14 mouse cellular contexts compared by ENCODE assay signal in the genomic region with DNA sequence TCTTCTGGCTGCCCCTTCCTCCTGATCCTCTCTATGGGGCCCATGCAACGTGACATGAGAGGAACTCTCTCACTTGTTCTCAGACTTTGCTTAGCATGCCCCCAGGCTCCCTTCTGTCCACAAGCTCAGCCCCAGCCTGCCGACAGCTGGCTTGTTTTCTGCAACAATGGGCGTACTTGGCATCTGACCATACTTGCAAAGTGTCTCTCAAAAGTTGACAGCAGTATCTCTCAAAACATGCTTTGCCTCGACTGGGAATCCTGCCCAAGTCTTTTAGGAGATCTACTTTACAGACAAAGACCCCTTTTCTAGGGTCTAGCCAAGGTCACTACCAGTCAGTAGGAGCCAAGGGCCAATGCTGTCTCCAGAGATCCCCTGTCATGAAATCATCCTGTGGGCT. TPM values are rescaled to one million over a fixed set of nuclear protein-coding genes. Genes with fewer than 3 reads are reported as not detected.
DNase-seq lines count a peak whose midpoint lies in the region; ATAC-seq lines count a peak whose summit lies in the region.
"Had no signal": no experiment of that assay in that cellular context is flagged by ENCODE, and none has a peak within 500 bp of the region (broad histone marks: within the 10 kb centered on the region; RNA-seq: fewer than 3 reads in every experiment).

No protein-coding gene starts in this region.

- no peak for DNase-seq in heart, adult 11 months
- peak; percentile 25 to 31 for DNase-seq in layer of hippocampus, postnatal 14 days (ENCODE audit: low spot score in 2 of 2)
- DNase-seq in layer of hippocampus, adult 9-11 months, result no peak
- DNase-seq in lung, adult 18-20 months, result peak; percentile 42 to 52
- peak; percentile 62 for DNase-seq in lung, postnatal 25 days (ENCODE audit: low spot score)
- DNase-seq in yolk sac, embryonic 10.5 days (ENCODE audit: low spot score), result no peak
- DNase-seq: adrenal gland, postnatal 25 days; cerebellum, adult 11 months had no signal

- H3K27me3 ChIP-seq in heart, embryonic 15.5 days, result no peaks in the 10 kb centered on the region
- H3K27me3 ChIP-seq: kidney, embryonic 15.5 days had no signal

- H3K4me3 ChIP-seq in heart, embryonic 15.5 days, result no peak overlapping the region
- H3K4me3 ChIP-seq: kidney, embryonic 15.5 days had no signal

- peaks cover 65% of the 10 kb centered on the region for H3K36me3 ChIP-seq in heart, embryonic 15.5 days

- WGBS in heart, embryonic 15.5 days, result 44% methylated on average over 4 of the region's 4 CpGs

- no peaks in the 10 kb centered on the region for H3K9me3 ChIP-seq in heart, embryonic 15.5 days (replicated peaks)
- H3K9me3 ChIP-seq: kidney, embryonic 15.5 days had no signal

- H3K9ac ChIP-seq in heart, embryonic 15.5 days, result no peak overlapping the region
- H3K9ac ChIP-seq: kidney, embryonic 15.5 days had no signal

- H3K4me1 ChIP-seq in heart, embryonic 15.5 days (replicated peaks), result peaks cover 14% of the 10 kb centered on the region

- no peak for ATAC-seq in heart, embryonic 15.5 days (replicated peaks; ENCODE audit: insufficient number of reproducible peaks, insufficient read depth, low FRiP score, low read depth)
- ATAC-seq: inflammation-experienced regulatory T-cells, adult 6 months had no signal

- no peak overlapping the region for H3K4me2 ChIP-seq in heart, embryonic 15.5 days
- H3K4me2 ChIP-seq: kidney, embryonic 15.5 days had no signal

- H3K27ac ChIP-seq in heart, embryonic 15.5 days, result peak overlapping the region; percentile 51
- H3K27ac ChIP-seq: kidney, embryonic 15.5 days had no signal

RNA-seq across cellular contexts. Expression of a gene that starts 20.9 kb away (rescaled TPM):
- 48.2 and 61.0 TPM in 2 replicates for polyA plus RNA-seq in heart, embryonic 15.5 days (2015; fragmentation: Nextera tagmentation; extraction: Ambion mirVana)
- 10 to 100 TPM; 28.1 to 28.7 TPM for total RNA-seq in layer of hippocampus, postnatal 14 days (2021)

RNA-seq across cellular contexts. Expression of a gene that starts 27.0 kb away (rescaled TPM):
- 26.2 and 37.5 TPM in 2 replicates for polyA plus RNA-seq in heart, embryonic 15.5 days (2015; fragmentation: Nextera tagmentation; extraction: Ambion mirVana)
- 100 to 1,000 TPM in 1 of 2 experiments, 10 to 100 TPM in 1; 97.1 to 102 TPM for total RNA-seq in layer of hippocampus, postnatal 14 days (2021)

RNA-seq across cellular contexts. Expression of a gene that starts 50.2 kb away (rescaled TPM):
- polyA plus RNA-seq in heart, embryonic 15.5 days (2015; fragmentation: Nextera tagmentation; extraction: Ambion mirVana), result 17.5 and 41.6 TPM in 2 replicates
- total RNA-seq in layer of hippocampus, postnatal 14 days (2021), result under 1 TPM in 1 of 2 experiments, not detected in 1; 0.51 TPM
- total RNA-seq: adrenal gland, postnatal 25 days; granulocyte monocyte progenitor cell, adult 5-6 weeks; layer of hippocampus, adult 8-10 months; megakaryocyte progenitor cell, adult 5-6 weeks had no signal

Comparison
In these comparisons a context has a peak if more than half of its experiments do, and no peak if none do; other contexts are left out.
1. DNase-seq: peak in layer of hippocampus, postnatal 14 days (2 of 2), lung, adult 18-20 months (2 of 2) and lung, postnatal 25 days (single experiment); none in heart, adult 11 months (single experiment), layer of hippocampus, adult 9-11 months (single experiment) and yolk sac, embryonic 10.5 days (single experiment).